Mouse (Mus musculus) forebrain, embryonic 11.5 days (tissue): ENCODE results near the gene Fmnl2. TPM values are rescaled to one million over a fixed set of nuclear protein-coding genes. Genes with fewer than 3 reads are reported as not detected.

Experiments
- ATAC-seq: fragments of 200-750 bp; cut with Nextera tagmentation; replicated peaks from 2 replicates; pipeline ENCODE4 v1.8.0; 2017; ENCODE audit warnings: moderate TSS enrichment; ENCODE audit not compliant: low FRiP score
- DNase-seq: peaks from one replicate; pipeline ENCODE4 v3.0.0-alpha.2; 2017; ENCODE audit warnings: low spot score
- H3K27ac ChIP-seq: fragments of 300-500 bp; sonication (generic); 2 replicates; pipeline ENCODE4 v1.5.1; 2014; ENCODE audit warnings: low read depth, low read length
- H3K27me3 ChIP-seq: fragments of 300-500 bp; sonication (generic); 2 replicates; pipeline ENCODE4 v1.6.1; 2014; ENCODE audit warnings: mild to moderate bottlenecking, low read length, mixed read lengths; ENCODE audit not compliant: control insufficient read depth, insufficient read depth
- H3K36me3 ChIP-seq: fragments of 300-500 bp; sonication (generic); 2 replicates; pipeline ENCODE4 v1.6.1; 2014; ENCODE audit warnings: mild to moderate bottlenecking, low read length, moderate library complexity, mixed read lengths; ENCODE audit not compliant: control insufficient read depth, insufficient read depth
- H3K4me1 ChIP-seq: fragments of 300-500 bp; sonication (generic); replicated peaks from 2 replicates; pipeline ENCODE4 v1.6.1; 2014; ENCODE audit warnings: low read length, mixed read lengths; ENCODE audit not compliant: control insufficient read depth, insufficient read depth
- H3K4me2 ChIP-seq: fragments of 300-500 bp; sonication (generic); 2 replicates; pipeline ENCODE4 v1.6.1; 2014; ENCODE audit warnings: low read depth, mild to moderate bottlenecking, low read length, moderate library complexity, mixed read lengths; ENCODE audit not compliant: severe bottlenecking
- H3K4me3 ChIP-seq: fragments of 300-500 bp; sonication (generic); 2 replicates; pipeline ENCODE4 v1.5.1; 2014; ENCODE audit warnings: low read depth, low read length
- H3K9ac ChIP-seq: fragments of 300-500 bp; sonication (generic); 2 replicates; pipeline ENCODE4 v1.6.1; 2014; ENCODE audit warnings: low read length
- H3K9me3 ChIP-seq: fragments of 300-500 bp; sonication (generic); 2 replicates; pipeline ENCODE4 v1.6.1; 2016; ENCODE audit warnings: low read length, mixed read lengths; ENCODE audit not compliant: control insufficient read depth
- WGBS: fragments of 180-500 bp; shearing (Covaris S2); extraction: QIAGEN DNeasy Blood & Tissue Kit; methylation state at CpG from one replicate; pipeline ENCODE4 v1.1.7; 2014; 5-methylcytosine and 5-hydroxymethylcytosine counted together
- polyA plus RNA-seq: library from polyadenylated mRNA; unstranded; fragments of >200 nt; fragmentation: Nextera tagmentation; extraction: Ambion mirVana; gene quantifications from 2 replicates; pipeline ENCODE4 v1.2.1, GENCODE M21; 2014

Gene Fmnl2
- polyA plus RNA-seq, 1 experiment from 2014 or later: 10.4 TPM

DNA sequence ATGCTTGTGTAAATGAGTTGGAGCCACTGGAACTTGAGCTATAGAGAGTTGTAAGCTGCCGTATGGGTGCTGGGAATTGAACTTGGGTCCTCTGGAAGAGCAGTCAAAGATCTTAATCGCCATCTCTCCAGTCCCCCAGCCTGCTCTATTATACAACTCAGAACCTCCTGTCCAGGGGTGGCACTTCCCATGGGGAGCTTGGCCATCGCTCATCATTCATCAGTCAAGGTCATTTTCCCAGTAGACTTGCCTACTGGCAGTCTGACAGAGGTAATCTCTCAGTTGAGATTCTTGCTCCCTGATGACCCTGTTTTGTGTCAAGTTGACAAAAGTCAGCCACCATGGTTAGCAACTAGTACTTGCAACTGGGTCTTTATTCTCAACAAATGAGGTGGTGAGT, 165.3 kb downstream of the Fmnl2 start:
- Histone ChIP-seq H3K4me2 (no peak overlapping the region), H3K9ac (no peak overlapping the region), H3K4me1 (no peaks in the 10 kb centered on the region; the same call in 1 of the 2 replicates), H3K4me3 (no peak overlapping the region), H3K27me3 (no peaks in the 10 kb centered on the region), H3K36me3 (no peaks in the 10 kb centered on the region), H3K27ac (no peak overlapping the region), H3K9me3 (no peaks in the 10 kb centered on the region)
- 95% methylated on average over 3 of the region's 3 CpGs for WGBS
- ATAC-seq (no peak), DNase-seq (no peak)

- Histone ChIP-seq H3K4me3 (no peak overlapping the region), H3K27ac (no peak overlapping the region), H3K9ac (no peak overlapping the region), H3K4me1 (no peaks in the 10 kb centered on the region; the same call in 1 of the 2 replicates), H3K4me2 (no peak overlapping the region), H3K36me3 (no peaks in the 10 kb centered on the region), H3K9me3 (no peaks in the 10 kb centered on the region), H3K27me3 (no peaks in the 10 kb centered on the region)
- ATAC-seq (no peak), DNase-seq (no peak)
- 90% methylated on average over 5 of the region's 5 CpGs for WGBS
Observed at GRCm38 (mm10) chr2:53026056-53026769, 168.6 kb downstream of the Fmnl2 start.

GRCm38 (mm10) chr2:53028868-53029267, 171.2 kb downstream of the Fmnl2 start:
- Histone ChIP-seq H3K9ac (no peak overlapping the region), H3K27me3 (no peaks in the 10 kb centered on the region), H3K36me3 (no peaks in the 10 kb centered on the region), H3K4me2 (no peak overlapping the region), H3K27ac (no peak overlapping the region), H3K4me1 (no peaks in the 10 kb centered on the region; the same call in 1 of the 2 replicates), H3K4me3 (no peak overlapping the region), H3K9me3 (no peaks in the 10 kb centered on the region)
- ATAC-seq (no peak; the same call in 1 of the 2 replicates), DNase-seq (no peak)
- WGBS: 100% methylated on average over 1 of the region's 1 CpGs

- Histone ChIP-seq H3K9me3 (no peaks in the 10 kb centered on the region), H3K36me3 (no peaks in the 10 kb centered on the region), H3K27ac (no peak overlapping the region), H3K4me3 (no peak overlapping the region), H3K9ac (no peak overlapping the region), H3K4me1 (no peaks in the 10 kb centered on the region; the same call in 1 of the 2 replicates), H3K27me3 (no peaks in the 10 kb centered on the region), H3K4me2 (no peak overlapping the region)
- ATAC-seq (no peak), DNase-seq (no peak)
- WGBS: 49% methylated on average over 7 of the region's 7 CpGs
Observed at GRCm38 (mm10) chr2:53029716-53030431, 172.2 kb downstream of the Fmnl2 start.

DNA sequence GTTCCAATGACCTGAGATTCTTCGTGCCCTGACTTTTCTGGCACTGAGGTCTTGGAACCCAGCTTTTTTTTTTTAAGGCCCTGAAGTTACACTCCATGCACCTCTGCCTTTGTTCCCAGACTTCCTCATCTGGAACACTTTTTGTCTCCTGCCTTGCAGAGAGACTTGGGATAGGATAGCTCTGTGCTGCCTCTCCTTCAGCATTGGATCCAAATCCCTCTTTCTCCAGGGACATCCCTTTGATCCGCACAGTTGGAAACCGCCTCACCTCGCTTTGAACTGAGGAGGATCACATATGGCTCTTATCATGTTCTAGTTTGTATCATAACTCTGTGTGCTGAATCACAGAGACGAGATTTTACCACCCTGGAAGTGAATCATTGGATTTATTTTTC, 172.8 kb downstream of the Fmnl2 start:
- WGBS: 67% methylated on average over 5 of the region's 5 CpGs
- Histone ChIP-seq H3K9ac (no peak overlapping the region), H3K27ac (no peak overlapping the region), H3K4me3 (no peak overlapping the region), H3K36me3 (no peaks in the 10 kb centered on the region), H3K27me3 (no peaks in the 10 kb centered on the region), H3K4me1 (no peaks in the 10 kb centered on the region; the same call in 1 of the 2 replicates), H3K9me3 (no peaks in the 10 kb centered on the region), H3K4me2 (no peak overlapping the region)
- ATAC-seq: no peak
- DNase-seq: no peak

DNA sequence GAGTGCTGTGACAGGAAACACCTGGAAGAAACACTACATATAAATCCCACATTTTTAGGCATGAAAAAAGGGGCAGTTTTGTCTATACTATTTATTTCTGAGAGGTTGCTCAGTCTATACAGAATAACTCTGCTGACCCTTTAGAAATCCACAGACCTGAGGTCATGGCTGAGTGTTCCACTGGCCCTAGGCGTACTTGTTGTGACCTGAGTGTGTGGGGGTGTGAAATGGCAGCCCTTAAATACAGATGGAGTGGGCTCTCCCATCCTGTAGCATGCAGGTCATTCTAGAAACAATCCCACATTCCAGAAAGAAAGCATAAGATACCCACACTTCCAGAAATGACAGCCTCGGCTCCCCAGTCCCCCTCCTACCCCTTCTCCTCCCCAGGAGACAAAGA, 180.6 kb downstream of the Fmnl2 start:
- DNase-seq (no peak), ATAC-seq (0 out of 2 replicates have a peak, but pooled peaks have one; percentile 40)
- no peaks in the 10 kb centered on the region for H3K36me3 ChIP-seq
- no peaks in the 10 kb centered on the region for H3K9me3 ChIP-seq
- 14% methylated on average over 2 of the region's 2 CpGs for whole genome bisulfite sequencing
- no peaks in the 10 kb centered on the region for H3K27me3 ChIP-seq
- peak overlapping the region; percentile 11; the same call in 1 of the 2 replicates for H3K4me2 ChIP-seq
- H3K4me3 ChIP-seq: no peak overlapping the region
- peak overlapping the region; percentile 50; the same call in 1 of the 2 replicates for H3K27ac ChIP-seq
- peaks cover 11% of the 10 kb centered on the region for H3K4me1 ChIP-seq
- peak overlapping the region; percentile 12 for H3K9ac ChIP-seq

GRCm38 (mm10) chr2:53038737-53039136, 181.1 kb downstream of the Fmnl2 start:
- Histone ChIP-seq H3K4me3 (no peak overlapping the region), H3K9ac (peak overlapping the region; percentile 12; the same call in 1 of the 2 replicates), H3K27me3 (no peaks in the 10 kb centered on the region), H3K4me1 (peaks cover 11% of the 10 kb centered on the region), H3K4me2 (peak overlapping the region; percentile 11; the same call in 1 of the 2 replicates), H3K27ac (peak overlapping the region; percentile 50), H3K36me3 (no peaks in the 10 kb centered on the region), H3K9me3 (no peaks in the 10 kb centered on the region)
- ATAC-seq (peak; percentile 76), DNase-seq (peak; percentile 54)
- WGBS: 6% methylated on average over 9 of the region's 9 CpGs

GRCm38 (mm10) chr2:53047031-53047430, 189.4 kb downstream of the Fmnl2 start:
- no peaks in the 10 kb centered on the region for H3K9me3 ChIP-seq
- 92% methylated on average over 6 of the region's 6 CpGs for WGBS
- no peaks in the 10 kb centered on the region for H3K4me1 ChIP-seq
- ATAC-seq (no peak), DNase-seq (no peak)
- H3K9ac ChIP-seq: no peak overlapping the region
- H3K4me2 ChIP-seq: no peak overlapping the region
- H3K27ac ChIP-seq: no peak overlapping the region
- no peak overlapping the region for H3K4me3 ChIP-seq
- H3K27me3 ChIP-seq: no peaks in the 10 kb centered on the region
- no peaks in the 10 kb centered on the region for H3K36me3 ChIP-seq
